Mouse (Mus musculus): ENCODE data around the gene Pparg.

GRCm38 (mm10) chr6:115440231-115441006, 79.7 kb downstream of the Pparg start:
- TF ChIP-seq MAFK (IDR thresholded peaks at IDR 0.05; ENCODE audit: insufficient replicate concordance, low read length): no peak
- no peak for TF ChIP-seq EP300 (IDR thresholded peaks at IDR 0.05; ENCODE audit: low read length)
- TF ChIP-seq MXI1 (IDR thresholded peaks at IDR 0.05; ENCODE audit: low read depth, low read length): no peak
- TF ChIP-seq PAX5 (IDR thresholded peaks at IDR 0.05; ENCODE audit: low read length): no peak
- TF ChIP-seq CTCF (conservative IDR thresholded peaks at IDR 0.05 in 1 of 2, IDR thresholded peaks at IDR 0.05 in 1 of 2; ENCODE audit: low read depth in 2 of 2, low read length in 2 of 2): no peak
- TF ChIP-seq POLR2A (IDR thresholded peaks at IDR 0.05; ENCODE audit: low read depth, low read length): no peak
- TF ChIP-seq CHD1 (IDR thresholded peaks at IDR 0.05; ENCODE audit: low read depth, low read length): no peak
